Mouse (Mus musculus): Measurements from ENCODE around the gene Mrpl43. TPM values are rescaled to one million over a fixed set of nuclear protein-coding genes. Genes with fewer than 3 reads are reported as not detected.

Gene Mrpl43
- polyA plus RNA-seq, 1 experiment from 2014 or later: 29.1 TPM

DNA sequence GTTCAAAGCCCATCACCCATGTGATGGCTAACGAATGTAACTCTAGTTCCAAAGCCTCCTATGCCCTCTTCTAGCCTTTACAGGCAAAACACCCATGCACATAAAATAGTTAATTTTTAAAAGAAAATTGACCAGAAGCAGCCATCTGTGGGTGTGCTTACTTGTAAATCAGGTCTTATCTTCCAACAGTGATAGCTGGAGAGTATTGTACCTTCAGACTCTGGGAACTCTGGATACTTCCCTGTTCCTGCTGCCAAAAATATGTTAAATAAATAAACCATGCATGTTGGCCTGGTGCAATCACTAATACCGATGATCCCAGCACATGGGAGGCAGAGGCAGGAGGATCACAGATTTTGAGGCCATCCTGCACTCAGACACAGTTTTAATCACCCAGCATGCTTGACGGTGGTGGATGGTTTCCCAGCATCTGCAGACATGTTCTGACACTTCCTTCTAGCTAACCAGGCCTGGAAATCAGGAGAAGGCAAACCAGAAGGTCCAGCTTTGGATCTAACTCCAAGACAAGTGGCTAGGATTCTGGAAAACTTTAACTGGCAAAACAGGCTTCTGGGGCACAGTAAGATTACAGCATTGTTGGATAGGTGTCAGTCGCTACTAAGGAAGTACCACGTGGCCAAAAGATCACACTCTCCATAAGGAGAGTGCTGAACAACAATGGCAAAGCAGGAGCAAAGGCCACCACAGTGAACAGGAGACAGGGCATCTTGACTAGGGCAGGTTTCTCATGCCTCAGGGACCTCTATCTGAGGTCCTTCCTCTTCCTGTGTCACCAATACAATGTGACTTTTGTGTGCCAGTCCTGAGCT lies 20.9 kb downstream of the Mrpl43 start:
- no peak overlapping the region for H3K27ac ChIP-seq
- WGBS (ENCODE audit: missing documents): 72% methylated on average over 5 of the region's 5 CpGs
- H3K4me3 ChIP-seq (ENCODE audit: inconsistent target): no peak overlapping the region
- H3K79me2 ChIP-seq (ENCODE audit: inconsistent target): no peaks in the 10 kb centered on the region
- peaks cover 5% of the 10 kb centered on the region; the same call in 1 of the 2 replicates for H3K36me3 ChIP-seq (ENCODE audit: inconsistent target)

DNA sequence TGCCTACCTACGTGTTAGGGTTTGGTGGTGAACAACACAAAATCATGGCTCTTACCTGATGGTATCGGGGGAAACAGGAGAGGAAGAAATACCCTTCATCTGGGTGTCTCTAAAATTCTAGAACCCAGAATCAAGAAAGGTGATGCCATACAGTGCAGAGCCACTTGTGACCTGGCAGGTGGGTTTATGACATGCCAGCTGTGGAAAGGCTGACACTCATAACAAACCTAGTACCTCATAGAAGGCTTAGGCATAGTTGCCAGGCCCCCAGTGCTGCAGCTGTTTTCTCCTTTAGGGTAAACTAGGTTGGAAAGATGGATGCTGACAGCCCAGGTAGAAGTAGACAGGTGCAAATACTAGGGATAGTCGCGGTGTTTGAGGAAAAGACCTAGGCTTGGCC lies 21.8 kb downstream of the Mrpl43 start:
- Histone ChIP-seq H3K4me3 (ENCODE audit: inconsistent target) (no peak overlapping the region), H3K36me3 (ENCODE audit: inconsistent target) (peaks cover 9% of the 10 kb centered on the region; the same call in 1 of the 2 replicates), H3K27ac (no peak overlapping the region), H3K79me2 (ENCODE audit: inconsistent target) (no peaks in the 10 kb centered on the region)
- WGBS (ENCODE audit: missing documents): 94% methylated on average over 4 of the region's 4 CpGs

DNA sequence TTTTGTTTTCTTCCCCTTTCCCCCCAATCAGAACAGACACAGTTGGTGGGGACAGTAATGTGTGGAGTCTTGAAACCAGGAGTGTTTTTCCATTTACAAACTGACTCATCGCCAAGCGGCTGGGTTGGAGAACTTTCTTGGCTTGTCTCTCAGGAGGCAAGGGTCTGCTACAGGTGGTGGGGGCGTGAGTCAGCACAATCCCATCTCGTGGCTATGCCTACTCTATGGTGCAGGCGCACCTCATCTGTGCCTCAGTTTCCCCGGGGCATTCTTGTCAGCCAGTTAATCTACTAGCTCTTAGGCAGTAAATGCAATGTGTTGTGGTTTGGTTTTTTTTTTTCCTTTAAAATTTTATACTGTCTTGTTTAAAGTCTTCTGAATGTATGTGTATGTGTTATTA lies 22.9 kb downstream of the Mrpl43 start:
- 96% methylated on average over 6 of the region's 6 CpGs for WGBS (ENCODE audit: missing documents)
- H3K4me3 ChIP-seq (ENCODE audit: inconsistent target): no peak overlapping the region
- H3K27ac ChIP-seq: no peak overlapping the region

DNA sequence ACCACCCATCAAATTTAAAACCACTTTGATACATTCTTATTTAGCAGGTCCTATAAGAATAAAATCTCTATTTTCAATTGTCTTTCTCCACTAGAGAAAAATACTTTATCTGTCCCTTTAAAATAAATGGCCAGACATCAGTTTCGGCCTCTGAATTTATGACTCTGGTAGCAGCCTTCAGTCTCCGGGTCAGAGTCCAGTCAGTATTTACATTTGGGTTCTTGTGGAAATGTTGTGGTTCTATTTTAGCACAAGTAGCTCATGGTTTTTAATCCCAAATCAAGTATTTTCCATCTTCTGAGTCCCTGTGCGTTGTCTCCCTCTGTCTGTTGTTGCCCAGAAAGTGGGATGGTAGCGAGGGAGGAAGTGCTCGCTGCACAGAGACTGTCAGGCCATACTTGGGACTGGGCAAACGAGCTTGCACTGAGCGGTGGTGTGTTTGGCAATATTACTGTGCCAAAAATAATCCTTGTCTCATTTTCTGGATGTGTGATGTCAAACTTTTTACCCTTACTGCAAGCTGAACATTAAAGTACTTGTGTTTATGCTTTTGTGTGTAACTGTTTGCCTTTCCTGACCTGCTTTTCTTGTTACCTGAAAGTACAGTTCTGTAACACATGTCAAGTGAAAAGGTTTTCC lies 23.6 kb downstream of the Mrpl43 start:
- H3K27ac ChIP-seq: no peak overlapping the region
- 68% methylated on average over 7 of the region's 7 CpGs for WGBS (ENCODE audit: missing documents)
- H3K36me3 ChIP-seq (ENCODE audit: inconsistent target): peaks cover 28% of the 10 kb centered on the region
- no peaks in the 10 kb centered on the region for H3K79me2 ChIP-seq (ENCODE audit: inconsistent target)
- no peak overlapping the region for H3K4me3 ChIP-seq (ENCODE audit: inconsistent target)

More for the DNA sequence above, 22.9 kb downstream of the Mrpl43 start:
- H3K36me3 ChIP-seq (ENCODE audit: inconsistent target): peaks cover 20% of the 10 kb centered on the region
- H3K79me2 ChIP-seq (ENCODE audit: inconsistent target): no peaks in the 10 kb centered on the region

DNA sequence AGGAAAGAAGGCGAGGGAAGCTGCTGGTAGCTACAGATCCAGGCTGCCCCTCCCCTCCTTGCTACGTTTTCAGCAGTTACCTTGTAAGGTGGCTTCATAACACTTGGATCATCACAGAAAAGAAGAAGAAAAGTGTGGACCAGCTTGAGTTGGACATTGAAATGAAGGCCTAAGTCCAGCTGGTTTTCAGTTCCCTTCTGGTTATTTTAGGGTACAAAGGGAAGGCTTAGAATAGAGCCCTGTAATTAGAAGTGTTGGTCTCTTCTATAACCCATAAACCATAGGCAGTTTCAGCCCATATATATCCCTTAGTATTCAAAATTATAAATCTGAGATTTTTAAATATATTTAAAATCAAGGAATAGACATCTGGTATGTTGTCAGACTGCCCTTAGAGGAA lies 25.5 kb downstream of the Mrpl43 start:
- 74% methylated on average over 2 of the region's 2 CpGs for WGBS (ENCODE audit: missing documents)
- no peaks in the 10 kb centered on the region for H3K79me2 ChIP-seq (ENCODE audit: inconsistent target)
- peaks cover 46% of the 10 kb centered on the region for H3K36me3 ChIP-seq (ENCODE audit: inconsistent target)
- no peak overlapping the region for H3K4me3 ChIP-seq (ENCODE audit: inconsistent target)
- H3K27ac ChIP-seq: no peak overlapping the region

DNA sequence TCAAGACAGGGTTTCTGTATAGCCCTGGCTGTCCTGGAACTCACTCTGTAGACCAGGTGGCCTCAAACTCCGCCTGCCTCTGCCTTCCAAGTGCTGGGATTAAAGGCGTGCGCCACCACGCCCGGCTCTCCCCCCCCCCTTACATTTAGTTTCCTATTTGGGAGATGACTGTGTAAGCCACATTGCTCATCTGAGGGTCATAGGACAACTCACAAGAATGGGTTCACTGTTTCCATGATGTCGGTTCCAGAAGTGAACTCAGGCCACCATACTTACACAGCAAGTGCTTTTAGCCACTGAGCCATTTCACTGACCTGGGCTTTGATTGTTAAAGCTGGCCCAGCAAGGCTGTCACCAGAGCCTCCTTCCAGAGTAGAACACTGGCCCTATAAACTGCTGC lies 29.1 kb downstream of the Mrpl43 start:
- peaks cover 82% of the 10 kb centered on the region for H3K36me3 ChIP-seq (ENCODE audit: inconsistent target)
- no peaks in the 10 kb centered on the region for H3K79me2 ChIP-seq (ENCODE audit: inconsistent target)
- 91% methylated on average over 6 of the region's 6 CpGs for WGBS (ENCODE audit: missing documents)
- no peak overlapping the region for H3K27ac ChIP-seq
- no peak overlapping the region for H3K4me3 ChIP-seq (ENCODE audit: inconsistent target)

DNA sequence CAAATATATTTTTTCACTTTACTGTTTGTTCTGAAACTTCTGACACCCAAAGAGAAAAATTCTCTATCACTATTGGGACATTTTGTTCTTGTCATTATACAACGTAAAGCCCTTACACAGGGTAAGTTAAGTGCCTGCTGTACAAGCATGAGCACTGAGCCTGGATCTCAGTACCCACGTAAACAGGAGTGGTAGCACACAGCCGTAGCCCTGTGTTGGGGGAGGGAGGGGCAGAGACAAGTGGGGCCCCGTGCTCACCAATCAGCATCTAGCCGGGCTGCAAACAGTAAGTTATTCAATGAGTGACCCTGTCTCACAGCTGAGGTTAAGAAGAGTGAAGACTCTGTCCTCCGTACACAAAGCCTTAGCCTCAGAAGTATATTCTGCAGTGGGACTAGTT lies 29.6 kb downstream of the Mrpl43 start:
- H3K36me3 ChIP-seq (ENCODE audit: inconsistent target): peaks cover 87% of the 10 kb centered on the region
- WGBS (ENCODE audit: missing documents): 96% methylated on average over 6 of the region's 6 CpGs
- H3K27ac ChIP-seq: no peak overlapping the region
- no peak overlapping the region for H3K4me3 ChIP-seq (ENCODE audit: inconsistent target)
- H3K79me2 ChIP-seq (ENCODE audit: inconsistent target): no peaks in the 10 kb centered on the region

DNA sequence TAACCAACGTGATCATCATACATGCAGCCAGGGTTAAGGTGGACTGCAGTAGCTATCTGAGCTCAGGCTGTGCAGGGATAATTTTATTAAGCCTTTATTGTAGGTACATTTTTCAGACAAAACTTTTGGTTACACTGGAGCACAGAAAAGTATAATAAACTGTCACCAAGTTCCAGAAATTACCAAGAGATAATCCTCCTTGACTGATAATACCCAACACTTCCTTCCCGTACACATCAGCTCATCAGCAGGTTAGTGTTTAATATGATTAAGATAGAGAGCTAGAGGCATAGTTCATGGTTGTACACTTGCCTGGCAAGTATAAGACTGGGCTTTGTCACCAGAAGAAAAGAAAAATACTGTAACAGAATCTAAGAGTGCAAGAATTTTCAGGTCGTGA lies 37.9 kb downstream of the Mrpl43 start:
- Histone ChIP-seq H3K27ac (no peak overlapping the region), H3K4me3 (ENCODE audit: inconsistent target) (no peak overlapping the region), H3K36me3 (ENCODE audit: inconsistent target) (peaks cover 78% of the 10 kb centered on the region), H3K79me2 (ENCODE audit: inconsistent target) (no peaks in the 10 kb centered on the region)
- 92% methylated on average over 3 of the region's 3 CpGs for WGBS (ENCODE audit: missing documents)

DNA sequence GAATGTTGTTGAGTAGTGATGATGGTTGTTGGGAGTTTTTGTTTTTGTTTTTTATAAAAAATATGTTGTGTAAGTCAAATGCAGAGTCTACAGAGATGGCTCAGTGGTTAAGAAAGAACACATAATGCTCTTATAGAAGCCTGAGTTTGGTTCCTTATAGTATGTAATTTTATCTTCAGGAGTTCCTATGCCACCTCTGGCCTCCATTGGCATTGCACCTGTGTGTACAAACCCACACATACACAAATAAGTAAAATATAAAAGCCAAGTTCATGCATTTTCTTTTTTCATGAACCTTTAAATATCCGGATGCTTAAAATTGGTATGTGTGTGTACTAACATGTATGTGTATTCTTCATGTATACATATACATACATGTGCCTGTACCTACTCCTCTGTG lies 40.3 kb downstream of the Mrpl43 start:
- H3K36me3 ChIP-seq (ENCODE audit: inconsistent target): peaks cover 80% of the 10 kb centered on the region
- H3K79me2 ChIP-seq (ENCODE audit: inconsistent target): no peaks in the 10 kb centered on the region
- no CpG with 5 or more reads among the region's 1 CpGs for WGBS (ENCODE audit: missing documents)
- H3K27ac ChIP-seq: no peak overlapping the region
- H3K4me3 ChIP-seq (ENCODE audit: inconsistent target): no peak overlapping the region

DNA sequence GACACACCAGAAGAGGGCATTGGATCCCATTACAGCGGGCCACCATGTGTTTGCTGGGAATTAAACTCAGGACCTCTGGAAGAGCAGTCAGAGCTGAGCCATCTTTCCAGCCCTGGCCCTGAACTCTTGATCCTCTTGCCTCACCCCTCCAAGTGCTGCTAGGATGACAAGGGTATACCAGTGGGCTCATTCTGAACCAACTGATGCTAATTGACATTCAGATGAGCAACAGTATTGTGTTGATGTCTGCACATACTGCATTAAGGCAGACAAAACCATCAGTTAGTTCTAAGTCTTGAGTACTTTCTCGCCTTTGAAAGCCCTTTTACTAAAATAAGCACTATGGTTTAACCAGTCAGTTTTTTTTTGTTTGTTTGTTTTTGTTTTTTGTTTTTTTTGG lies 46.6 kb downstream of the Mrpl43 start:
- Histone ChIP-seq H3K4me3 (ENCODE audit: inconsistent target) (no peak overlapping the region), H3K79me2 (ENCODE audit: inconsistent target) (no peaks in the 10 kb centered on the region), H3K27ac (no peak overlapping the region), H3K36me3 (ENCODE audit: inconsistent target) (peaks cover 66% of the 10 kb centered on the region)
- 100% methylated on average over 2 of the region's 2 CpGs for WGBS (ENCODE audit: missing documents)

Other genes with a start within 250 kb of the Mrpl43 start
- gene Slf2, start 75.3 kb downstream of the Mrpl43 start, polyA plus RNA-seq (2018): 17.7 to 22.1 TPM (median 21.7 TPM) in 3 replicates
- gene Sema4g, start 17.3 kb downstream of the Mrpl43 start, polyA plus RNA-seq (2018): 0.04 TPM in 1 of 3 replicates, not detected in the others
- gene Twnk, start 779 bp downstream of the Mrpl43 start, polyA plus RNA-seq (2018): 3.0 to 4.7 TPM (median 4.3 TPM) in 3 replicates
- gene Lzts2, start 8.0 kb upstream of the Mrpl43 start, polyA plus RNA-seq (2018): 1.4 to 4.7 TPM (median 2.3 TPM) in 3 replicates
- gene Pdzd7, start 39.3 kb upstream of the Mrpl43 start, polyA plus RNA-seq (2018): not detected in 3 replicates
- gene Sfxn3, start 41.1 kb upstream of the Mrpl43 start, polyA plus RNA-seq (2018): 27.6 to 39.5 TPM (median 34.8 TPM) in 3 replicates
- 0.10 to 0.33 TPM in 2 of 3 replicates, not detected in the other for gene Kazald1, start 68.8 kb upstream of the Mrpl43 start, polyA plus RNA-seq (2018)
- gene Tlx1, start 144.2 kb upstream of the Mrpl43 start, polyA plus RNA-seq (2018): not detected in 3 replicates
- gene Lbx1, start 229.4 kb upstream of the Mrpl43 start, polyA plus RNA-seq (2018): not detected in 3 replicates

Measured in macrophage (primary cell).